Mouse (Mus musculus) liver, embryonic 12.5 days (tissue): ENCODE measurements at regions not wholly inside any gene's neighbourhood (a gene's known extent, or its start where the extent isn't known, plus 50 kb on each side); places are given as distances from the start of the nearest gene placed in this dataset.

Experiments
- ATAC-seq: fragments of 200-750 bp; cut with Nextera tagmentation; 2 replicates; pipeline ENCODE4 v1.8.0; 2017; ENCODE audit warnings: moderate number of reproducible peaks, mild to moderate bottlenecking, moderate library complexity
- H3K27ac ChIP-seq: fragments of 300-500 bp; sonication (generic); 2 replicates; pipeline ENCODE4 v1.5.1; 2016; ENCODE audit warnings: mild to moderate bottlenecking
- H3K27me3 ChIP-seq: fragments of 300-500 bp; sonication (generic); replicated peaks from 2 replicates; pipeline ENCODE4 v1.6.1; 2016; ENCODE audit warnings: mild to moderate bottlenecking, moderate library complexity
- H3K36me3 ChIP-seq: fragments of 300-500 bp; sonication (generic); 2 replicates; pipeline ENCODE4 v1.6.1; 2016; ENCODE audit warnings: mild to moderate bottlenecking, moderate library complexity
- H3K4me1 ChIP-seq: fragments of 300-500 bp; sonication (generic); 2 replicates; pipeline ENCODE4 v1.6.1; 2016
- H3K4me2 ChIP-seq: fragments of 300-500 bp; sonication (generic); 2 replicates; pipeline ENCODE4 v1.6.1; 2016; ENCODE audit warnings: mild to moderate bottlenecking, moderate library complexity
- H3K4me3 ChIP-seq: fragments of 300-500 bp; sonication (generic); 2 replicates; pipeline ENCODE4 v1.5.1; 2016; ENCODE audit warnings: mild to moderate bottlenecking, moderate library complexity
- H3K9ac ChIP-seq: fragments of 300-500 bp; sonication (generic); 2 replicates; pipeline ENCODE4 v1.6.1; 2016; ENCODE audit warnings: mild to moderate bottlenecking, moderate library complexity
- H3K9me3 ChIP-seq: fragments of 300-500 bp; sonication (generic); replicated peaks from 2 replicates; pipeline ENCODE4 v1.6.1; 2016; ENCODE audit warnings: mild to moderate bottlenecking, moderate library complexity
- WGBS: fragments of 180-500 bp; shearing (Covaris S2); methylation state at CpG from one replicate; pipeline ENCODE4 v1.1.7; 2016; ENCODE audit not compliant: insufficient replicate concordance; 5-methylcytosine and 5-hydroxymethylcytosine counted together

DNA sequence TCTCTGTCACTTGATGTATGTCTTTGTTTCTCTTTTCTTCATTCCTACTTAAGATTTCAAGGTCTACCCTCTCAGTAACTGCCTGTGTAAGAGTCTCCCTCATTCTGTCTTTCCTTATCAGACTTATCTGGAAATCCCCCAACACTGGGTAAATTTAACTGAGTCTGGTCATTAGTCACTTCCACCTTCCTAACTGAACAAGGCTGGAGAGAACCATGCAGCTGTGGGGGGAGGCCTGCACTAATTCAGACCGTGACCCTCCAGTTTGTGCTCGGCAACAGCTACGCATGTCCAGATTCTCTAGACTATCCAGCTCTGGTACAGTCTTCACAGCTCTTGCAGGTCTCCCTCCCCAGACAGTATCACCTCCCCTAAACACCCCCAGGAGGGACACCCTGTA lies 103.3 kb downstream of the Prox1 start:
- H3K36me3 ChIP-seq, result no peaks in the 10 kb centered on the region
- ATAC-seq, result no peak
- H3K9me3 ChIP-seq, result no peaks in the 10 kb centered on the region
- no peak overlapping the region for H3K4me3 ChIP-seq
- H3K4me2 ChIP-seq, result no peak overlapping the region
- no peaks in the 10 kb centered on the region for H3K27me3 ChIP-seq
- peaks cover 9% of the 10 kb centered on the region; the same call in 1 of the 2 replicates for H3K4me1 ChIP-seq
- no peak overlapping the region for H3K9ac ChIP-seq
- no peak overlapping the region for H3K27ac ChIP-seq
- 45% methylated on average over 3 of the region's 3 CpGs for whole genome bisulfite sequencing

DNA sequence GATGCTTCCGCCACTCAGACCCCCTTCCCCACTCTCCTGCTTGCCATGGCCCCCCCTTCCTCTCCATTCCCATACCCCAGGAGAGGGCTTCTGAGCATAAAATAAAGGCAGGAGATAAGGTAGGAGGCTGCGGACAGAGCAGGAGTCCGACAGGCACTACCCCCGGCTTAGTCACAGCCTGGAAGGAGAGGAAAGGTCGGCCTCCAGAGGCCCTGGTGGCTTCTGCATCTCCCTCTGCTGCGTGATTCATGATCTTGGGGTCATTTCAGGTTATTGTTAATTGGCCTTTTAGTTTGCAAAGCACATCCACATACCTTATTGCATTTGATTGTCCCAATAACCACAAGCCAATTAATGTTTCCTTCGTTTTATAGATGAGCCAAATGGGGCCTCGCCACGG lies 104.1 kb downstream of the Prox1 start:
- no peak overlapping the region for H3K4me2 ChIP-seq
- no peak overlapping the region for H3K4me3 ChIP-seq
- H3K4me1 ChIP-seq, result peaks cover 16% of the 10 kb centered on the region; the same call in 1 of the 2 replicates
- 62% methylated on average over 9 of the region's 9 CpGs for WGBS
- no peaks in the 10 kb centered on the region for H3K9me3 ChIP-seq
- H3K27ac ChIP-seq, result no peak overlapping the region
- no peak for ATAC-seq
- no peak overlapping the region for H3K9ac ChIP-seq
- no peaks in the 10 kb centered on the region for H3K36me3 ChIP-seq
- H3K27me3 ChIP-seq, result no peaks in the 10 kb centered on the region

DNA sequence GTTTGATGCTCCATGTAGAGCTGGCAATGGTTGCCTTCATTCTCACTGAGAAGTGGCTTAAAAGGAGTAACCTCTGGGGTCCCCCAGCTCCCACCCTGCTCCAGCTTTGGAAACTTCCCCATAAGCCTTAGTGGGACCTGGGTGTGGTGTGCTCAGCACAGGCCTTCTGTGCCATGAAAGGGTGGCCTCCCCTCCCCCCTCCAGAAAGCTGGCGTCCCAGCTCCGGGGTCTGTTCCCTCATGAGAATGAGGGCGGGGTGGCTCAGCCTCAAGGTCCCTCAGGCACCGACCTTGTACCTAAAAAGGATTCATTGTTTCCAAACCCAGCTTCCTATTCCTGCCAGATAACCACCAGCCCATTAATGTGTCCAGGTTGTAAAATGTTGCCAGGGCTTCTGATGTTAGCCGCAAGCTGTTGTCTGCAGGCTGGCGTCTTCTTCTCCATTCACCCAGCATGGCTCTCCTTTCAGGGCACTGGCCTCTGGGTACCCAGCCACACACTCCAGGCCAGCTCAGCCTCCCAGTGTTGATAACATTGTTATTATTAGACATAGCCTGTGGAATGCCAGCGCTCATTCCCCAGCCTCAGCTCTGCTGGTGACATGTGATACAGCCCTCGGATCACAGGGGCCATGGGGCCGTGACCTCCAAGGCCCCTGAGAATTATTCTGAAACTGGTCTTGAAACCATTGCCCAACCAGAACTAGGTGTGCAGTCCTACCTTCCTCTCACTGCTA lies 108.8 kb downstream of the Prox1 start:
- Histone ChIP-seq H3K4me3 (no peak overlapping the region), H3K27me3 (no peaks in the 10 kb centered on the region), H3K27ac (no peak overlapping the region), H3K4me1 (peaks cover 7% of the 10 kb centered on the region; the same call in 1 of the 2 replicates), H3K9ac (no peak overlapping the region), H3K9me3 (no peaks in the 10 kb centered on the region), H3K36me3 (no peaks in the 10 kb centered on the region), H3K4me2 (no peak overlapping the region)
- WGBS, result 46% methylated on average over 9 of the region's 9 CpGs
- no peak for ATAC-seq

DNA sequence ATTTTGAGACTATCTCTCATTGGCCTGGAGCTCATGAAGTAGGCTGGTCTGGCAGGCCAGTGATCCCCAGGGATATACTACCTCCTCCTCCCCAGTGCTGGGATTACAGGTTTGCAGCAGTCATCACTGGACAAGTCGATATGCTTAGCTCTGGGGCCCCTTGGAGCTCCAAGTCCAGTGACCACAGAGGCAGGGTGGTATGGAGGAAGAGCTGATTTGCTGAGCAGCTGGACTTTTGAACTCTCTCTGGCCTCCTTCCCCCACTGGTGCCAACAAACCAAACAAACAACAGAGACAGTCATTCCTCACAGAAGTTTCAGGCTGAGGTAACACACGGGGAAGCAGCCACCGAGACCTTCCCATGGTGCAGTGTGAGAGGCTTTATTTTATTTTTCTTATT lies 111.5 kb downstream of the Prox1 start:
- Histone ChIP-seq H3K27ac (no peak overlapping the region), H3K27me3 (no peaks in the 10 kb centered on the region), H3K4me1 (peaks cover 7% of the 10 kb centered on the region; the same call in 1 of the 2 replicates), H3K9me3 (no peaks in the 10 kb centered on the region), H3K4me3 (no peak overlapping the region), H3K4me2 (no peak overlapping the region), H3K9ac (no peak overlapping the region), H3K36me3 (no peaks in the 10 kb centered on the region)
- WGBS, result 43% methylated on average over 3 of the region's 3 CpGs
- ATAC-seq, result peak; percentile 53; the same call in 1 of the 2 replicates

DNA sequence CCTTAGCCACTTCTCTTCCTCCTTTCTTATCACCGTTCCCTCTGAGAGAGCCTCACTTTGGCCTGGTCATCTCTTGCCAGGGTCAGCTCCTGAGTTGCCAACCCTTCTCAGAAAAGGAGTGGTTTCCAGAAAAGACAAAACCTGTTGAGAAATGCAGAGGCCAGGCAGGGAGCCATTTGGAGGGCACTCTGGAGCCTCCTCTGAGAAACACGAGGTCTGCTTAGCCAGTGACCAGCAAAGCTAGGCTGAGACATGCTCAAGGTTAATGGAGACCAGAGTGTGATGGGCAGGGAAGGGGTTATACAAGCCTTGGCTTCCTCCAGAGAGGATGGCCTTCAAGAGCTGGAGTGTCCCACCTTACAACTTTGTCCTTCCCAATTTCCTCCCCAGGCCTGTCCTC lies 113.6 kb downstream of the Prox1 start:
- Histone ChIP-seq H3K4me3 (no peak overlapping the region), H3K4me1 (peaks cover 6% of the 10 kb centered on the region; the same call in 1 of the 2 replicates), H3K9ac (no peak overlapping the region), H3K4me2 (no peak overlapping the region), H3K36me3 (no peaks in the 10 kb centered on the region), H3K27me3 (no peaks in the 10 kb centered on the region), H3K9me3 (no peaks in the 10 kb centered on the region), H3K27ac (no peak overlapping the region)
- ATAC-seq, result no peak
- WGBS, result 33% methylated on average over 2 of the region's 2 CpGs

DNA sequence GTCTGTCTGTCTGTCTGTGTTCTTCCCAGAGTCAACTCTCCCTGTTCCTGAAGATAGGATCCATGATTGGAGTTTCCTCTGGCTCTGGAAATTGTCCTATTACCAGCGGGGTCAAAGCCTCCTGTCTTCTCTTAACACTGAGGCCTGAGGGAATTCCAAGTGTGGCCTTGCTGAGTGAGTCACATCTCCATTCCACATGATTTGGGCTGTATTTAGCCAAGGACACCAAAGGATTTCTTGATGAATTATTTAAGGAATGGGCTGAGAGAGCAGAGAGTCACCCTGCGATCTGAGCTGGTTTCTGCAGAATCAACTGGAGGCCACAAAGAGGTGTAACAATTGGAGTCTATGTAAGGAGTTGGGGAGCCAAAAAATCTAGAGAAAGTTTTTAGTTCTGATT lies 118.6 kb downstream of the Prox1 start:
- Histone ChIP-seq H3K4me3 (no peak overlapping the region), H3K4me1 (no peaks in the 10 kb centered on the region), H3K36me3 (no peaks in the 10 kb centered on the region), H3K27ac (no peak overlapping the region), H3K27me3 (no peaks in the 10 kb centered on the region), H3K9me3 (0 out of 2 replicates have a peak, but pooled peaks cover 6% of the 10 kb centered on the region), H3K4me2 (no peak overlapping the region), H3K9ac (no peak overlapping the region)
- 74% methylated on average over 2 of the region's 2 CpGs for WGBS
- ATAC-seq, result no peak

DNA sequence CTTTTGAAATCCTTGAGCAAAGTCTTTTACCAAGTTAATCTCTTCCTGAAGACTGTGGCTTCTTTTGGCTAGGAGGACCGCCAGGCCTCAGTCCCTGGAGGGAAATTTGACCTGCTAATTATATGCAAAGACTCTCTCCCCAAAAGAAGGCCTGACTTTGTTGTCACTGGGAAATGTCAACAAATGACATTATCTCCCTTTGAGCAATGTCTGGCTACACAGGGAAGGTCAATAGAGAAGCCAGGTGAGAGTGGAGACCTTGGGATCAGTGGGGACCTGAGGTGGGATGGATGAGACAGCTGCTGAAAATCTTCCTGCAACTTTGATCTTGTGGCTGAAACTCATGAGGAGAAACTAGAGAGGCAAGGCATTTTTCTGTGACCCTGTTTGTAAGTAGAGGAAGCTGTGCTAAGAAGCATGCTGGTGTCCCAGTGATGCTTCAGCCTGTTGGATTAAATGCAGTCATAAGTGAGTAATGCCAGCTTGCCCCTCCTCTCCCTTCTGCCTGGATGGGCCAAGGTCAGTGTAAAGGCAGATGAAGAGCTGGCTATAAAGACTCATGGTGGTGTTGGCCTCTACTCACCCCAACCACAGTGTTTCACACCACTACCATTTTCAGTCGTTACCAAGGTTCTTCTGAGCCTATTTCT lies 121.9 kb downstream of the Prox1 start:
- Histone ChIP-seq H3K4me1 (peaks cover 4% of the 10 kb centered on the region; the same call in 1 of the 2 replicates), H3K9ac (no peak overlapping the region), H3K27me3 (no peaks in the 10 kb centered on the region), H3K4me2 (no peak overlapping the region), H3K4me3 (no peak overlapping the region), H3K9me3 (0 out of 2 replicates have a peak, but pooled peaks cover 6% of the 10 kb centered on the region), H3K36me3 (no peaks in the 10 kb centered on the region), H3K27ac (peak overlapping the region; percentile 47; the same call in 1 of the 2 replicates)
- 53% methylated on average over 2 of the region's 2 CpGs for WGBS
- ATAC-seq, result no peak

DNA sequence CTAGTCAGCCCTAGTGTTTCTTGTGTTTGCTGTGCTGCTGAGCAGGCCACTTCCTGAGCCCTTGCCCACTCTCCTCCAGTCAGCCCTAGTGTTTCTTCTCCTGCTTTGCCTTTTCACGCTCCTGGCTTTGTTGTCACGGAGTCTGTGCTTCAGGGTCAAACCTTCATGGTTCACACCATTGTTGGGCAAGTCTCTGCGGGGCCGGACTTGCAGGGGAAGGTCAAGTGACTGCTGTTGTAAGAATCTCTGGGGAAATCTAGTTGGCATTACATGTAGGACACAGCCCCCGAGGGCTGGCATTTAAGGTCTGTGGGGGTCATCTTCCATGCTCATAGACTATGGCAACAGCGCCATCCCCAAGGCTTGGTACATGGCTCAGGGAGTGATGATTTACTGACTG lies 123.3 kb downstream of the Prox1 start:
- no peak overlapping the region for H3K9ac ChIP-seq
- H3K27me3 ChIP-seq, result no peaks in the 10 kb centered on the region
- 0 out of 2 replicates have a peak, but pooled peaks cover 6% of the 10 kb centered on the region for H3K9me3 ChIP-seq
- H3K27ac ChIP-seq, result no peak overlapping the region
- H3K4me3 ChIP-seq, result no peak overlapping the region
- H3K4me2 ChIP-seq, result no peak overlapping the region
- WGBS, result 68% methylated on average over 6 of the region's 6 CpGs
- H3K4me1 ChIP-seq, result peaks cover 10% of the 10 kb centered on the region; the same call in 1 of the 2 replicates
- no peak for ATAC-seq
- no peaks in the 10 kb centered on the region for H3K36me3 ChIP-seq

DNA sequence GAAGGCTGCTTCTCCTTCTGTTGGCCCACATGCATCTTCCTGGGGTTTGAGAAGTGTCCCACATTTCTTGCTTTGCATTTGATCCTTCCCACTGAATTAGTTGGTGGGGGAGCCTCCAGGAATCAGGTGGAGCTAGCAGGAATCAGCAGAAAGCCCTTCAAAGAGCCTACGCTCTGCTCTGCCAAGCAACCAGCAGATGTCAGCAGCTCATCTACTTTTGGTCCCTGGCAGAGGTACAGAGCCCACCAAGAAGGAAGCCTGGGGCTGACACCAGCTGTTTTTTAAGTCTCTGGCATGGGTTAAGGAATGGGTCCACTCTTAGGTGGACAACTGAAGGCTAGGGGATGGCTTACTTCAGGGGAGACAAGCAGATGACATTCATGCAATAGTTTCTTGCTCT lies 123.6 kb upstream of the Smyd2 start:
- H3K27ac ChIP-seq, result no peak overlapping the region
- no peak overlapping the region for H3K4me3 ChIP-seq
- WGBS, result 28% methylated on average over 1 of the region's 1 CpGs
- no peak for ATAC-seq
- no peak overlapping the region for H3K9ac ChIP-seq
- peaks cover 10% of the 10 kb centered on the region; the same call in 1 of the 2 replicates for H3K4me1 ChIP-seq
- no peak overlapping the region for H3K4me2 ChIP-seq
- no peaks in the 10 kb centered on the region for H3K27me3 ChIP-seq
- H3K36me3 ChIP-seq, result no peaks in the 10 kb centered on the region
- 0 out of 2 replicates have a peak, but pooled peaks cover 6% of the 10 kb centered on the region for H3K9me3 ChIP-seq

DNA sequence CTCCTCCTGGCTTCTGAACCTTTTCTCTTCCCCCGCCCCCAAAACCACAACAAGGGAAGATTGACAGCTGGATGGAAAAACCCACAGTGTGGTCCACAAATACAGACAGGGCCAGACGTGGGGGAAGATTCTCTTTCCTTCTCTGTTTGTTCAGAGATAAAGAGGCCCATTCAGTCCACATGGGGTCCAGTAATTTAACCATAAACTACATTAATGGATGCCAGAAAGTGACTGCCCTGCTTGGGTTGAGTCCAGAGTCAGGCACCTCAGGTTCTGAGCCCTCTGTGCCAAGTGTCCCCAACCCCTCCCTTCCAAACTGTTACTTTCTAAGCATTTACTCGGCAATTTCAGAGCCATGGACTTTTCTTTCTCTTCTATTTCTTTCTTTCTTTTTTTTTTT lies 121.9 kb upstream of the Smyd2 start:
- H3K4me3 ChIP-seq, result no peak overlapping the region
- WGBS, result 14% methylated on average over 3 of the region's 3 CpGs
- no peak overlapping the region for H3K27ac ChIP-seq
- no peaks in the 10 kb centered on the region for H3K36me3 ChIP-seq
- ATAC-seq, result no peak
- H3K4me2 ChIP-seq, result no peak overlapping the region
- no peaks in the 10 kb centered on the region for H3K27me3 ChIP-seq
- H3K4me1 ChIP-seq, result peaks cover 10% of the 10 kb centered on the region; the same call in 1 of the 2 replicates
- no peak overlapping the region for H3K9ac ChIP-seq
- H3K9me3 ChIP-seq, result no peaks in the 10 kb centered on the region

DNA sequence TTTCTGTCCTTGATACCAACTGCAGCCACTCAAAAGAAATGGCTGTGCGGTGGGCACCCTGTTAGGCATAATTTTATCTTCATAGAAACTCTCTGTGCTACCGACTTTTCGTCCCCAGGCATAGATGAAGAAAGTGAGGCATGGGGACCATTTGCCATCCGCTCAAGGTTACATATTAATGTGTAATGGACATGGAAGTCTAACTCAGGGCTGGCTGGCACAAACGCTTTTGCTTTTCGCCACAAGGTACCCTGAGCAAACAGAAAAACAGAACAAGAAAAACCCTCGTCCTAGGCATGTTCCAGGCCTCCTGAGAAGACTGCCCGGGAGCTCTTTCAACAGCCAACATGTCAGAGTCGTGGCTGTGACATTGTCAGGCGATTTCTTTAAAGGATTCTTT lies 121.0 kb upstream of the Smyd2 start:
- H3K4me1 ChIP-seq, result peaks cover 14% of the 10 kb centered on the region; the same call in 1 of the 2 replicates
- H3K27me3 ChIP-seq, result no peaks in the 10 kb centered on the region
- H3K4me2 ChIP-seq, result no peak overlapping the region
- no peak overlapping the region for H3K9ac ChIP-seq
- peak overlapping the region; percentile 48; the same call in 1 of the 2 replicates for H3K27ac ChIP-seq
- no peak overlapping the region for H3K4me3 ChIP-seq
- 70% methylated on average over 10 of the region's 10 CpGs for WGBS
- H3K36me3 ChIP-seq, result no peaks in the 10 kb centered on the region
- ATAC-seq, result no peak
- no peaks in the 10 kb centered on the region for H3K9me3 ChIP-seq

DNA sequence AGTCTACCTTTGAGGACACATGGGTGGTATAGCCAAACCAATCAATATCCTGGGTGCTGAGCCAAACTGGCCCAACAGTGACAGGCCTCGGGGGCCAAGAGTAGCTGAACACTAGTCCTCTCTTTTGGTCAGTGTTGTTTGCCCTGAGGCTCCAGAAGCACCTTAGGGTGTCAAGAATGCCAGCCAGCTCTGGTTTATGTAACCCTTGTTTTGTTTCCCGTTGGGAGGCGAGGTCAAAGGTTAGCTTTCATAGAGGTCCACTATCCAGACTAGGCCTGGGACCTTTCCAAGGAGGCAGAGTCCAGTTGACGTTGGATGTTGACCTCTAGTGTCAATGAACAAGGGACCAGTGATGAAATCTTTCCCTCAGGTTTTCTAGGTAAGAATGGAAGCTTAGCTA lies 120.0 kb upstream of the Smyd2 start:
- H3K4me2 ChIP-seq, result no peak overlapping the region
- H3K27ac ChIP-seq, result no peak overlapping the region
- H3K36me3 ChIP-seq, result no peaks in the 10 kb centered on the region
- H3K9ac ChIP-seq, result no peak overlapping the region
- no peak overlapping the region for H3K4me3 ChIP-seq
- no peaks in the 10 kb centered on the region for H3K9me3 ChIP-seq
- H3K4me1 ChIP-seq, result peaks cover 16% of the 10 kb centered on the region; the same call in 1 of the 2 replicates
- ATAC-seq, result peak; percentile 48
- no peaks in the 10 kb centered on the region for H3K27me3 ChIP-seq
- WGBS, result 63% methylated on average over 4 of the region's 4 CpGs
